ENCODE assay signal across 29 mouse cellular contexts in the genomic region with DNA sequence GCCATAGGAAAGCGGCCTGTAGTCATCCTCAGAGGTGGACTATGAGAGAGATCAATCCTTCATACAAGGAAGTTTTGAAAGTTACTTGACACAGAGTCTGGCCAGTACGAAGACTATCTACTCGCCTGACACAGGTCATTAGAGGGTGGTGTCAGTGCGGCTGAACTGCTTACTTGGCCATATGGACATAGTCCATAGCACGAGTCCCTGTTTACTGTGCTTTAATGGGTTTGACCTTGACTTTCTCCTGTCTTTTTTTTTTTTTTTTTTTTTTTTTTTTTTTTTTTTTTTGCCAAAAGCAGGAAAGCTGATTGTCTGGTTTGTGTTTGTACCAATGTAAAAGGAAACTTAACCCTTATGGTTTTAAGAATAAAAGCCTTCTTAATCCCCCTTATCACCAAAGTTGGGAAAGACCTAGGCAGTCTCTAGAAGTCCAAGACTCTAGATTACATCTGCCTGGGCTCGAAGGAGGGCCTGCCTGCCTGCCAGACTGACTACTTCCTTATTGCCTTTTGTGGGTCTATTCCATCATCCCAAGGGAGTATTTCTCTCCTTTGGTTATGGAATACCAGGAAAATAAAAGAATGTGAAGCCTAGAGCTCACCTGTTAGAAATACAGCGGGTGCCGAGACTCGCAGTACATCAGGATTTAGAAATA. TPM values are rescaled to one million over a fixed set of nuclear protein-coding genes. Genes with fewer than 3 reads are reported as not detected.
"Had no signal": no experiment of that assay in that cellular context is flagged by ENCODE, and none has a peak within 500 bp of the region (broad histone marks: within the 10 kb centered on the region; RNA-seq: fewer than 3 reads in every experiment).

No protein-coding gene starts in this region.

- DNase-seq: kidney, adult 9 months; kidney, postnatal 14 days; kidney, postnatal 4 days; left cerebral cortex, postnatal 4 days; lung, adult 18-20 months; lung, postnatal 10 days; lung, postnatal 36 days; retina, postnatal 1 day; thymus, adult 2 months; thymus, postnatal 14 days; thymus, postnatal 4 days had no signal

- H3K27ac ChIP-seq: limb, embryonic 12.5 days; limb, embryonic 15.5 days; liver, embryonic 14.5 days; lung, embryonic 15.5 days; midbrain, embryonic 10.5 days; midbrain, embryonic 13.5 days; neural tube, embryonic 13.5 days had no signal

- H3K4me2 ChIP-seq: limb, embryonic 12.5 days; limb, embryonic 15.5 days; lung, embryonic 15.5 days; midbrain, embryonic 13.5 days; neural tube, embryonic 13.5 days had no signal

- H3K4me1 ChIP-seq: limb, embryonic 12.5 days; limb, embryonic 15.5 days; lung, embryonic 15.5 days had no signal

- ATAC-seq: midbrain, embryonic 13.5 days; midbrain, embryonic 16.5 days had no signal

- H3K36me3 ChIP-seq: limb, embryonic 12.5 days; lung, embryonic 15.5 days; neural tube, embryonic 13.5 days had no signal

- H3K9me3 ChIP-seq: limb, embryonic 12.5 days; limb, embryonic 15.5 days; lung, embryonic 15.5 days; megakaryocyte, embryonic 14.5 days; midbrain, embryonic 10.5 days; midbrain, embryonic 13.5 days; neural tube, embryonic 13.5 days had no signal

- H3K9ac ChIP-seq: limb, embryonic 12.5 days; limb, embryonic 15.5 days; liver, embryonic 14.5 days; lung, embryonic 15.5 days; midbrain, embryonic 13.5 days; neural tube, embryonic 13.5 days had no signal

- H3K4me3 ChIP-seq: limb, embryonic 12.5 days; limb, embryonic 15.5 days; lung, embryonic 15.5 days; megakaryocyte, embryonic 14.5 days; midbrain, embryonic 10.5 days; midbrain, embryonic 13.5 days; myocyte; neural tube, embryonic 13.5 days had no signal

- H3K27me3 ChIP-seq: limb, embryonic 12.5 days; limb, embryonic 15.5 days; lung, embryonic 15.5 days; megakaryocyte, embryonic 14.5 days; midbrain, embryonic 13.5 days; neural tube, embryonic 13.5 days had no signal

RNA-seq across cellular contexts. Expression of a gene that starts 55.2 kb away (rescaled TPM):
- total RNA-seq: layer of hippocampus, adult 18-20 months; layer of hippocampus, postnatal 14 days; left cerebral cortex, adult 8-10 months; left cerebral cortex, postnatal 14 days; left cerebral cortex, postnatal 4 days; monocyte, adult 5-6 weeks; neutrophil, adult 5-6 weeks had no signal
- polyA plus RNA-seq: intestine, embryonic 14.5 days; limb, embryonic 12.5 days; limb, embryonic 15.5 days; liver, embryonic 14.5 days; midbrain, embryonic 10.5 days; myocyte; stomach, embryonic 14.5 days had no signal
